In genomic region chr1:152623375-152624270, GRCm38 (mm10) we compare ENCODE assay signal across 8 mouse cellular contexts.
DNase-seq lines count a peak whose midpoint lies in the region; ATAC-seq and TF ChIP-seq lines count a peak whose summit lies in the region.

No protein-coding gene starts in this region.

- TF ChIP-seq CTCF in lung, embryonic 14.5 days (IDR thresholded peaks at IDR 0.05; ENCODE audit: low read depth) = no peak
- no peak for TF ChIP-seq CTCF in stomach, postnatal 0 days (IDR thresholded peaks at IDR 0.05; ENCODE audit: low read depth)

- intact Hi-C loops in left cerebral cortex, postnatal 25 days (cut with DNase I) = loop anchor here (5.0 kb wide), 1 partner anchor 46 kb away; no protein-coding TSS in a partner anchor

- 33% methylated on average over 12 of the region's 12 CpGs for WGBS in neural tube, embryonic 11.5 days
- WGBS in lung, embryonic 14.5 days = 24% methylated on average over 12 of the region's 12 CpGs
- 33% methylated on average over 12 of the region's 12 CpGs for whole genome bisulfite sequencing in stomach, postnatal 0 days

- H3K4me3 ChIP-seq in neural tube, embryonic 11.5 days (ENCODE audit: low read depth, low read length) = peak overlapping the region; percentile 60
- peak overlapping the region; percentile 54 for H3K4me3 ChIP-seq in lung, embryonic 14.5 days (ENCODE audit: low read depth, low read length)
- H3K4me3 ChIP-seq in stomach, postnatal 0 days (ENCODE audit: low read depth, low read length) = peak overlapping the region; percentile 68

- H3K27me3 ChIP-seq in neural tube, embryonic 11.5 days (ENCODE audit: control insufficient read depth, insufficient read depth, low read length) = no peaks in the 10 kb centered on the region
- H3K27me3 ChIP-seq in lung, embryonic 14.5 days (ENCODE audit: insufficient read depth, low read length) = 0 out of 2 replicates have a peak, but pooled peaks cover 2% of the 10 kb centered on the region
- H3K27me3 ChIP-seq in stomach, postnatal 0 days (ENCODE audit: control insufficient read depth, insufficient read depth, low read length) = no peaks in the 10 kb centered on the region

- H3K27ac ChIP-seq in neural tube, embryonic 11.5 days (ENCODE audit: low read depth, low read length) = no peak overlapping the region
- peak overlapping the region; percentile 87; the same call in 1 of the 2 replicates for H3K27ac ChIP-seq in lung, embryonic 14.5 days (ENCODE audit: low read depth)
- peak overlapping the region; percentile 75 for H3K27ac ChIP-seq in stomach, postnatal 0 days (replicated peaks)

- no peak for ATAC-seq in neural tube, embryonic 11.5 days (ENCODE audit: insufficient read depth, low FRiP score, low TSS enrichment)
- no peak for ATAC-seq in lung, embryonic 14.5 days (ENCODE audit: insufficient read depth)
- ATAC-seq in stomach, postnatal 0 days (ENCODE audit: low FRiP score, low TSS enrichment) = no peak

- peak overlapping the region; percentile 76 for H3K4me2 ChIP-seq in neural tube, embryonic 11.5 days (ENCODE audit: low read depth)
- peak overlapping the region; percentile 74 for H3K4me2 ChIP-seq in lung, embryonic 14.5 days
- H3K4me2 ChIP-seq in stomach, postnatal 0 days (replicated peaks; ENCODE audit: low read depth) = peak overlapping the region; percentile 77

- no peaks in the 10 kb centered on the region for H3K9me3 ChIP-seq in neural tube, embryonic 11.5 days (ENCODE audit: control insufficient read depth, low read length)
- H3K9me3 ChIP-seq in lung, embryonic 14.5 days (ENCODE audit: low read depth, low read length) = no peaks in the 10 kb centered on the region
- 0 out of 2 replicates have a peak, but pooled peaks cover 3% of the 10 kb centered on the region for H3K9me3 ChIP-seq in stomach, postnatal 0 days (ENCODE audit: control insufficient read depth, low read length)

- DNase-seq in neural tube, embryonic 11.5 days (ENCODE audit: low spot score) = no peak
- no peak for DNase-seq in neural tube, embryonic 10.5 days (ENCODE audit: extremely low spot score, low spot score)
- peak; percentile 80 for DNase-seq in heart, adult 18-20 months
- DNase-seq in kidney, adult 11 months = peak; percentile 51
- peak; percentile 79 for DNase-seq in lung, embryonic 14.5 days
- no peak for DNase-seq in stomach, postnatal 0 days (ENCODE audit: low spot score)
- DNase-seq in spleen, postnatal 36 days (ENCODE audit: low spot score in 2 of 2) = no peak
- no peak for DNase-seq in left cerebral cortex, postnatal 25 days (ENCODE audit: low spot score in 2 of 2)

- H3K9ac ChIP-seq in neural tube, embryonic 11.5 days (ENCODE audit: low read length) = no peak overlapping the region
- peak overlapping the region; percentile 55 for H3K9ac ChIP-seq in lung, embryonic 14.5 days
- peak overlapping the region; percentile 74 for H3K9ac ChIP-seq in stomach, postnatal 0 days (ENCODE audit: low read length)

- H3K4me1 ChIP-seq in neural tube, embryonic 11.5 days (ENCODE audit: control insufficient read depth, insufficient read depth, low read length) = peaks cover 9% of the 10 kb centered on the region
- peaks cover 23% of the 10 kb centered on the region for H3K4me1 ChIP-seq in lung, embryonic 14.5 days (ENCODE audit: insufficient read depth)
- H3K4me1 ChIP-seq in stomach, postnatal 0 days (replicated peaks; ENCODE audit: control insufficient read depth, insufficient read depth) = no peaks in the 10 kb centered on the region

- 0 out of 2 replicates have a peak, but pooled peaks cover 6% of the 10 kb centered on the region for H3K36me3 ChIP-seq in neural tube, embryonic 11.5 days (ENCODE audit: control insufficient read depth, insufficient read depth, low read length)
- H3K36me3 ChIP-seq in lung, embryonic 14.5 days (ENCODE audit: insufficient read depth) = 0 out of 2 replicates have a peak, but pooled peaks cover under 1% of the 10 kb centered on the region
- no peaks in the 10 kb centered on the region for H3K36me3 ChIP-seq in stomach, postnatal 0 days (ENCODE audit: control insufficient read depth, insufficient read depth, low read length)

- TF ChIP-seq EP300 in stomach, postnatal 0 days (optimal IDR thresholded peaks at IDR 0.05) = no peak

Comparison
In these comparisons a context has a peak if more than half of its experiments do, and no peak if none do; other contexts are left out.
1. DNase-seq: peak in heart, adult 18-20 months (2 of 2), kidney, adult 11 months (single experiment) and lung, embryonic 14.5 days (single experiment); none in neural tube, embryonic 11.5 days (single experiment), neural tube, embryonic 10.5 days (single experiment), stomach, postnatal 0 days (single experiment), spleen, postnatal 36 days (0 of 2) and left cerebral cortex, postnatal 25 days (0 of 2).
2. Peak in every context shown above with its lines, with median percentiles within 50 percentile points of each other: H3K4me2 ChIP-seq and H3K4me3 ChIP-seq.